Comparison of ENCODE assay signal across 26 mouse cellular contexts in genomic region chr17:81459379-81459778, GRCm38 (mm10). TPM values are rescaled to one million over a fixed set of nuclear protein-coding genes. Genes with fewer than 3 reads are reported as not detected.
"Had no signal": no experiment of that assay in that cellular context is flagged by ENCODE, and none has a peak within 500 bp of the region (broad histone marks: within the 10 kb centered on the region; RNA-seq: fewer than 3 reads in every experiment).

No protein-coding gene starts in this region.

- H3K9me3 ChIP-seq: liver, embryonic 15.5 days; lung, embryonic 15.5 days; midbrain, embryonic 12.5 days; neural tube, embryonic 12.5 days; stomach, embryonic 15.5 days had no signal

- DNase-seq: liver, postnatal 0 days; lung, adult 2 months; lung, postnatal 14 days; lung, postnatal 36 days; midbrain, embryonic 14.5 days; right cerebral cortex, postnatal 14 days; thymus, adult 2 months; thymus, postnatal 25 days; thymus, postnatal 4 days had no signal

- H3K9ac ChIP-seq: liver, embryonic 15.5 days; liver, postnatal 0 days; lung, embryonic 15.5 days; midbrain, embryonic 12.5 days; neural tube, embryonic 12.5 days; stomach, embryonic 15.5 days had no signal

- H3K27me3 ChIP-seq: liver, embryonic 15.5 days; lung, embryonic 15.5 days; neural tube, embryonic 12.5 days; stomach, embryonic 15.5 days had no signal

- H3K36me3 ChIP-seq: liver, embryonic 15.5 days; lung, embryonic 15.5 days; midbrain, embryonic 12.5 days; neural tube, embryonic 12.5 days; stomach, embryonic 15.5 days had no signal

- ATAC-seq: liver, postnatal 0 days; lung, postnatal 0 days had no signal

- H3K4me1 ChIP-seq: liver, embryonic 15.5 days; lung, embryonic 15.5 days; midbrain, embryonic 12.5 days; neural tube, embryonic 12.5 days; stomach, embryonic 15.5 days had no signal

- H3K4me3 ChIP-seq: liver, embryonic 15.5 days; lung, embryonic 15.5 days; midbrain, embryonic 12.5 days; neural tube, embryonic 12.5 days; stomach, embryonic 15.5 days had no signal

- H3K27ac ChIP-seq: liver, embryonic 15.5 days; lung, embryonic 15.5 days; macrophage; midbrain, embryonic 12.5 days; neural tube, embryonic 12.5 days; stomach, embryonic 15.5 days; stomach, postnatal 0 days had no signal

RNA-seq across cellular contexts. Expression of gene Gm11096, which starts 17.8 kb away (rescaled TPM):
- total RNA-seq: megakaryocyte, adult 5-6 weeks; megakaryocyte-erythroid progenitor cell, adult 5-6 weeks; midbrain, postnatal 0 days; monocyte, adult 5-6 weeks; neutrophil, adult 5-6 weeks had no signal
- polyA plus RNA-seq: liver, embryonic 15.5 days; liver, postnatal 0 days; lung, adult 2 months; lung, embryonic 15.5 days; lung, postnatal 0 days; macrophage; midbrain, embryonic 12.5 days; midbrain, embryonic 14.5 days; midbrain, postnatal 0 days; neural tube, embryonic 12.5 days; neural tube, embryonic 14.5 days; spleen, adult 2 months; stomach, embryonic 15.5 days; stomach, postnatal 0 days; testis, adult 2 months; thymus, adult 2 months; urinary bladder, adult 2 months had no signal
